Mouse (Mus musculus): ENCODE results near the gene Hnrnpm. TPM values are rescaled to one million over a fixed set of nuclear protein-coding genes. Genes with fewer than 3 reads are reported as not detected.
"Not testable (repeated sequence)": the region's sequence is repeated elsewhere in the genome, so short reads cannot be mapped to it uniquely, and the experiment has no call there.

The Hnrnpm gene
- polyA plus RNA-seq, 1 experiment: 50.7 TPM

DNA sequence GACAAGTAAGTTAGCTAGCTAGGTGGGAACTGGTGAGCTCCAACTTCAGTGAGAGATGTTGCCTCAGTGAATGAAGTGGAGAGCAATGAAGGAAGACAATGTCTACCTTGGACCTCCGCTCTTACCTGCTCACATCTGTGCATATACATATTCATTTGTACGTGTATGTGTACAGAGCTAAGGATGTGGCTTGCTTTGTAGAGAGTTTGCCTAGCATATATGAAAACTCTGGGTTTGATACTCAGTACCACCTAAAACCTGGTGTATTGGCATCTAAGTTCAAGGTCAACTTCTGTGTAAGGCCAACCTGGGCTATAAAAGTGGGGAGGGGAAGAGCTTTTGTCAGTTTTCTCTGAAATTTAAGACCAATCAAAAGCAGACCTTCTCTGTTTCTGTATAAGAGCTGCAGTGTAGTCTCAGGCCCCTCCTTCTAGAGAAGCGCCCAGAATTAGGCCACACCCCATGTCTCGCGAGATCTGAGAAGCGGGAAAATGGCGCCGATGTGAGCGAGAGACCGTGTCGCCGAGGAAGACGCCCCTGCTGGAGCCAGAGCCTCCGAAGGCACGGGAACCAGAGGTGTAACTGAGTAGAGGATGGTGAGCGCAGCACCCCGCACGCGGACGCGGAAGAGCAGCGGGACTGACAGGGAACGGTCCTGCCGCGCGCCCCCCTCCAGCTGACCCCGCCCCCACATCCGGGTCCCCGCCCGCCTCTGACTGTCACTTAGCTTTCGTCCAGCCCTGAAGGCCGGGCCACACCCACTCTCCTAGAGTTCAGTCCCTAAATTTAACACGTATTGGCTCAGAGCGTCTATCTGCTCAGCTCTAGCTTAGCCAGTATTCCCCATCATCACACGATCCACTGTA, 57.8 kb downstream of the Hnrnpm start, which contains the start of gene Zfp414:
Gene Zfp414 (plus strand): TSS at position 470 of the 866 bp plus-strand sequence.
- Histone ChIP-seq H3K36me3 (ENCODE audit: control insufficient read depth, insufficient read depth, low read length) (no peaks in the 10 kb centered on the region), H3K27ac (ENCODE audit: insufficient read depth, low read depth, low read length) (peak within 1 kb of the TSS; percentile 95), H3K4me3 (ENCODE audit: insufficient read depth, low read depth, low read length) (peak within 1 kb of the TSS; percentile 89), H3K27me3 (replicated peaks; ENCODE audit: control insufficient read depth, insufficient read depth, low read length) (no peaks in the 10 kb centered on the region), H3K4me1 (ENCODE audit: control insufficient read depth, insufficient read depth, low read length) (peaks cover 13% of the 10 kb centered on the region)
- TF ChIP-seq CTCF (conservative IDR thresholded peaks at IDR 0.05; ENCODE audit: insufficient read depth, insufficient read length, low read depth, low read length) (no peak), POLR2A (IDR thresholded peaks at IDR 0.05; ENCODE audit: low read depth, low read length) (peak; percentile 63)
- DNase-seq: peak; percentile 96
- WGBS: 4% methylated on average over 23 of the region's 35 CpGs

GRCm38 (mm10) chr17:33627281-33627680, 59.4 kb downstream of the Hnrnpm start:
- Histone ChIP-seq H3K4me1 (ENCODE audit: control insufficient read depth, insufficient read depth, low read length) (peaks cover 13% of the 10 kb centered on the region), H3K4me3 (ENCODE audit: insufficient read depth, low read depth, low read length) (no peak overlapping the region), H3K27ac (ENCODE audit: insufficient read depth, low read depth, low read length) (no peak overlapping the region), H3K36me3 (ENCODE audit: control insufficient read depth, insufficient read depth, low read length) (no peaks in the 10 kb centered on the region), H3K27me3 (replicated peaks; ENCODE audit: control insufficient read depth, insufficient read depth, low read length) (no peaks in the 10 kb centered on the region)
- WGBS: 97% methylated on average over 3 of the region's 3 CpGs
- TF ChIP-seq CTCF (conservative IDR thresholded peaks at IDR 0.05; ENCODE audit: insufficient read depth, insufficient read length, low read depth, low read length): no peak
- TF ChIP-seq POLR2A (IDR thresholded peaks at IDR 0.05; ENCODE audit: low read depth, low read length): no peak
- DNase-seq: no peak

- not testable (repeated sequence) for H3K27me3 ChIP-seq (replicated peaks; ENCODE audit: control insufficient read depth, insufficient read depth, low read length); H3K27ac ChIP-seq (ENCODE audit: insufficient read depth, low read depth, low read length); H3K36me3 ChIP-seq (ENCODE audit: control insufficient read depth, insufficient read depth, low read length); H3K4me3 ChIP-seq (ENCODE audit: insufficient read depth, low read depth, low read length); H3K4me1 ChIP-seq (ENCODE audit: control insufficient read depth, insufficient read depth, low read length); DNase-seq
- WGBS: 90% methylated on average over 5 of the region's 5 CpGs
These were observed 72.9 kb downstream of the Hnrnpm start for GRCm38 (mm10) chr17:33613726-33614125.

DNA sequence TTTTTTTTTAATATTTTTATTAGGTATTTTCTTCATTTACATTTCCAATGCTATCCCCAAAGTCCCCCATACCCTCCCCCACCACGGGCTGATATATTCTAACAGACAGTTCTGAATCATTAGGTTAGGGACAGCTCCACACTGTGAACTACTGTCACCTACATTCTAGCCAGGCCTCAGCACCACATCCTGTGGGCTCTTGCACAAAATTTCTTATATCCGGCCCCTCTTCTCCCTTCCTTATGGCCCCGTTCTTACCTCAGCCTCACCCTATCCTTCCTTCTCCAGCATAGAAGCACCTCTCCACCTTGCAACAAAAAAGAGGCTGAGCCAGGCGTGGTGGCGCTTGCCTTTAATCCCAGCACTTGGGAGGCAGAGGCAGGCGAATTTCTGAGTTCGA, 76.1 kb downstream of the Hnrnpm start:
- H3K4me3 ChIP-seq (ENCODE audit: insufficient read depth, low read depth, low read length): no peak overlapping the region
- H3K36me3 ChIP-seq (ENCODE audit: control insufficient read depth, insufficient read depth, low read length): no peaks in the 10 kb centered on the region
- H3K27ac ChIP-seq (ENCODE audit: insufficient read depth, low read depth, low read length): no peak overlapping the region
- TF ChIP-seq CTCF (conservative IDR thresholded peaks at IDR 0.05; ENCODE audit: insufficient read depth, insufficient read length, low read depth, low read length) (no peak), POLR2A (IDR thresholded peaks at IDR 0.05; ENCODE audit: low read depth, low read length) (no peak)
- DNase-seq: no peak
- H3K27me3 ChIP-seq (replicated peaks; ENCODE audit: control insufficient read depth, insufficient read depth, low read length): no peaks in the 10 kb centered on the region
- H3K4me1 ChIP-seq (ENCODE audit: control insufficient read depth, insufficient read depth, low read length): no peaks in the 10 kb centered on the region
- WGBS: 88% methylated on average over 7 of the region's 7 CpGs

DNA sequence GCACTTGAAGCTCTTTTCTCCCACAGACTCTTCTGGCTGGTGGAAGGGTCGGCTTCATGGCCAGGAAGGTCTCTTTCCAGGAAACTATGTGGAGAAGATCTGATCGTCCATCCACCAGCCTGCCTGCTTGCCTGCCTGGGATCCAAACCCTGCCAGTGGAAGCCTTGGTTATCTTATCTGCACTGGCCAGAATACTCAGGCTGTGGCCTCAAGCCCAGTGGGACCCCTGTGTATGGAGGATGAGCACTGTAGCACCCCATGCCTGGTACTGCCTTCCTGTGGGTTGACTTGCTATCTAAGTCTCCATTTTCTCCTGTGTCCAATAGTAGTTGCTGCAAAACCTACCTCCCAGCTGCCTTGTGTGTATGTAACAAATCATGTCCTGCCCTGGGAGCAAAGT, 79.4 kb downstream of the Hnrnpm start:
- H3K27ac ChIP-seq (ENCODE audit: insufficient read depth, low read depth, low read length): no peak overlapping the region
- H3K4me1 ChIP-seq (ENCODE audit: control insufficient read depth, insufficient read depth, low read length): no peaks in the 10 kb centered on the region
- DNase-seq: no peak
- no peaks in the 10 kb centered on the region for H3K27me3 ChIP-seq (replicated peaks; ENCODE audit: control insufficient read depth, insufficient read depth, low read length)
- WGBS: 77% methylated on average over 2 of the region's 2 CpGs
- no peak overlapping the region for H3K4me3 ChIP-seq (ENCODE audit: insufficient read depth, low read depth, low read length)
- H3K36me3 ChIP-seq (ENCODE audit: control insufficient read depth, insufficient read depth, low read length): no peaks in the 10 kb centered on the region
- TF ChIP-seq CTCF (conservative IDR thresholded peaks at IDR 0.05; ENCODE audit: insufficient read depth, insufficient read length, low read depth, low read length): no peak
- no peak for TF ChIP-seq POLR2A (IDR thresholded peaks at IDR 0.05; ENCODE audit: low read depth, low read length)

GRCm38 (mm10) chr17:33601947-33602346, 84.7 kb downstream of the Hnrnpm start:
- Histone ChIP-seq H3K4me1 (ENCODE audit: control insufficient read depth, insufficient read depth, low read length) (no peaks in the 10 kb centered on the region), H3K4me3 (ENCODE audit: insufficient read depth, low read depth, low read length) (no peak overlapping the region), H3K36me3 (ENCODE audit: control insufficient read depth, insufficient read depth, low read length) (no peaks in the 10 kb centered on the region), H3K27me3 (replicated peaks; ENCODE audit: control insufficient read depth, insufficient read depth, low read length) (no peaks in the 10 kb centered on the region), H3K27ac (ENCODE audit: insufficient read depth, low read depth, low read length) (no peak overlapping the region)
- no peak for DNase-seq
- TF ChIP-seq POLR2A (IDR thresholded peaks at IDR 0.05; ENCODE audit: low read depth, low read length) (no peak), CTCF (conservative IDR thresholded peaks at IDR 0.05; ENCODE audit: insufficient read depth, insufficient read length, low read depth, low read length) (no peak)
- WGBS: 81% methylated on average over 12 of the region's 12 CpGs

- no peak for DNase-seq
- Histone ChIP-seq H3K27ac (ENCODE audit: insufficient read depth, low read depth, low read length) (no peak overlapping the region), H3K36me3 (ENCODE audit: control insufficient read depth, insufficient read depth, low read length) (no peaks in the 10 kb centered on the region), H3K4me3 (ENCODE audit: insufficient read depth, low read depth, low read length) (no peak overlapping the region), H3K4me1 (ENCODE audit: control insufficient read depth, insufficient read depth, low read length) (no peaks in the 10 kb centered on the region), H3K27me3 (replicated peaks; ENCODE audit: control insufficient read depth, insufficient read depth, low read length) (no peaks in the 10 kb centered on the region)
- no peak for TF ChIP-seq POLR2A (IDR thresholded peaks at IDR 0.05; ENCODE audit: low read depth, low read length)
- no peak for TF ChIP-seq CTCF (conservative IDR thresholded peaks at IDR 0.05; ENCODE audit: insufficient read depth, insufficient read length, low read depth, low read length)
- 70% methylated on average over 3 of the region's 3 CpGs for WGBS
These were observed 85.8 kb downstream of the Hnrnpm start for GRCm38 (mm10) chr17:33600831-33601230.
